Mouse (Mus musculus) heart, embryonic 10.5 days (tissue): ENCODE data around the gene Serinc2. TPM values are rescaled to one million over a fixed set of nuclear protein-coding genes. Genes with fewer than 3 reads are reported as not detected.
A peak's percentile ranks its signal among the peaks of the same experiment; 100 is the strongest.

Experiments
- DNase-seq: peaks from one replicate; pipeline ENCODE4 v3.0.0-alpha.2; 2017; ENCODE audit warnings: low spot score
- H3K27ac ChIP-seq: fragments of 300-500 bp; sonication (generic); 2 replicates; pipeline ENCODE4 v1.5.1; 2016; ENCODE audit warnings: mild to moderate bottlenecking
- H3K27me3 ChIP-seq: fragments of 300-500 bp; sonication (generic); 2 replicates; pipeline ENCODE4 v1.6.1; 2016; ENCODE audit warnings: mild to moderate bottlenecking; ENCODE audit not compliant: poor library complexity, insufficient read depth, severe bottlenecking
- H3K36me3 ChIP-seq: fragments of 300-500 bp; sonication (generic); 2 replicates; pipeline ENCODE4 v1.6.1; 2016; ENCODE audit warnings: mild to moderate bottlenecking, moderate library complexity
- H3K4me1 ChIP-seq: fragments of 300-500 bp; sonication (generic); 2 replicates; pipeline ENCODE4 v1.6.1; 2016; ENCODE audit warnings: mild to moderate bottlenecking
- H3K4me3 ChIP-seq: fragments of 300-500 bp; sonication (generic); 2 replicates; pipeline ENCODE4 v1.5.1; 2016; ENCODE audit warnings: mild to moderate bottlenecking, moderate library complexity
- H3K9me3 ChIP-seq: fragments of 300-500 bp; sonication (generic); 2 replicates; pipeline ENCODE4 v1.6.1; 2016; ENCODE audit warnings: mild to moderate bottlenecking, moderate library complexity
- WGBS: fragments of 180-500 bp; shearing (Covaris S2); methylation state at CpG from one replicate; pipeline ENCODE4 v1.1.7; 2016; 5-methylcytosine and 5-hydroxymethylcytosine counted together
- polyA plus RNA-seq: library from polyadenylated mRNA; unstranded; fragments of >200 nt; fragmentation: Nextera tagmentation; extraction: Ambion mirVana; gene quantifications from 2 replicates; pipeline ENCODE4 v1.2.1, GENCODE M21; 2016

Serinc2 gene
- polyA plus RNA-seq: 5.4 and 12.1 TPM in 2 replicates

DNA sequence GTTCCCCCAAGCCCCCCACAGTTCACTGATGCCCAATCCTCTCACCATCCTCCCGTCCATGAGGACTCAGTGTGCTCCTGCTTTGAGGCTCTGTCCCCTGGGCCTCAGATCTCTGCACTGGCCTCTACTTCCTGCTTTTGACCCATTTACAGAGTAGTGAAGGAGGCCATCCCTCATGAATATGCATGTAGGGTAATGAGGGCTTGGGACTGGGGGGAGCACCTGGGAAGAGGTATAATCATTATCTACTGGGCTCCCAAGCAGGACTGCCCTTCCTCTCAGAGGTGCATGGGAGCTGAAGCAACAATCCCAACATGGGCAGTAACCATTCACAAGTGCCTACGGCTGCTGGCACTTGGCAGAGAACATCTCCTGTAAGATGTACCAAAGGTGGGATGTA, at the start of gene Serinc2:
Gene Serinc2 (minus strand): TSS at position 101 of the 400 bp plus-strand sequence.
- peaks cover 87% of the 10 kb centered on the region for H3K27me3 ChIP-seq
- H3K27ac ChIP-seq: no peak within 1 kb of the TSS
- H3K36me3 ChIP-seq: no peaks in the 10 kb centered on the region
- H3K9me3 ChIP-seq: no peaks in the 10 kb centered on the region
- H3K4me1 ChIP-seq: peaks cover 14% of the 10 kb centered on the region
- no peak within 1 kb of the TSS for H3K4me3 ChIP-seq
- no peak for DNase-seq
- 64% methylated on average over 2 of the region's 2 CpGs for WGBS

- Histone ChIP-seq H3K36me3 (peaks cover 67% of the 10 kb centered on the region), H3K27ac (no peak overlapping the region), H3K4me1 (peaks cover 12% of the 10 kb centered on the region; the same call in 1 of the 2 replicates), H3K4me3 (no peak overlapping the region), H3K27me3 (no peaks in the 10 kb centered on the region), H3K9me3 (no peaks in the 10 kb centered on the region)
- 90% methylated on average over 9 of the region's 9 CpGs for WGBS
- DNase-seq: no peak
These were observed 48.4 kb upstream of the Serinc2 start for GRCm38 (mm10) chr4:130327366-130327765.

- Histone ChIP-seq H3K4me1 (peaks cover 19% of the 10 kb centered on the region), H3K27me3 (no peaks in the 10 kb centered on the region), H3K4me3 (no peak overlapping the region), H3K27ac (no peak overlapping the region), H3K9me3 (no peaks in the 10 kb centered on the region), H3K36me3 (peaks cover 78% of the 10 kb centered on the region)
- 91% methylated on average over 2 of the region's 2 CpGs for WGBS
- no peak for DNase-seq
These were observed 46.4 kb upstream of the Serinc2 start for GRCm38 (mm10) chr4:130325446-130325845.

- Histone ChIP-seq H3K27ac (peak overlapping the region; percentile 4; the same call in 1 of the 2 replicates), H3K4me3 (no peak overlapping the region), H3K27me3 (no peaks in the 10 kb centered on the region), H3K4me1 (peaks cover 24% of the 10 kb centered on the region), H3K9me3 (no peaks in the 10 kb centered on the region), H3K36me3 (peaks cover 80% of the 10 kb centered on the region)
- DNase-seq: no peak
- WGBS: 62% methylated on average over 5 of the region's 5 CpGs
These were observed 44.6 kb upstream of the Serinc2 start for GRCm38 (mm10) chr4:130323607-130324006.

DNA sequence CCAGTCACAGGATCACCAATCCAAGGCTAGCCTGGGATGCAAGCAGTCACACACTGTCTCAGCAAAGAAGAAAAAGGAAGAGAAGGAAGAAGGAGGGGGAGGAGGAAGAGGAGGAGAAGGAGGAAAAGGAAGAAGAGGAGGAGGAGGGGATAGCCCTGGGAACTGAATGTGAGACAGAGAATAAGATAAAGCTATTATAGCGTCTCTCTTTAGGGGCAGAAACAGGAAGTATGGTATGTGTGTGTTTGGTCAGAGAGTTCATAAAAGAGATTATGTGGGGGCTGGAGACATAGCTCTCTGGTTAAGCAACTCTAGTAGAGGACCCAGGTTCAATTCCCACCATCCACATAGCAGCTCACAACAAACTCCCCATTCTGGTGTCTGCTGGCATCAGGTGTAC, 44.2 kb upstream of the Serinc2 start:
- DNase-seq: no peak
- Histone ChIP-seq H3K4me1 (peaks cover 28% of the 10 kb centered on the region), H3K27ac (peak overlapping the region; percentile 4; the same call in 1 of the 2 replicates), H3K9me3 (no peaks in the 10 kb centered on the region), H3K27me3 (no peaks in the 10 kb centered on the region), H3K36me3 (peaks cover 76% of the 10 kb centered on the region), H3K4me3 (no peak overlapping the region)
- WGBS: 41% methylated on average over 1 of the region's 1 CpGs

- Histone ChIP-seq H3K4me3 (no peak overlapping the region), H3K4me1 (peaks cover 33% of the 10 kb centered on the region), H3K27ac (no peak overlapping the region), H3K36me3 (peaks cover 70% of the 10 kb centered on the region), H3K27me3 (no peaks in the 10 kb centered on the region), H3K9me3 (no peaks in the 10 kb centered on the region)
- no peak for DNase-seq
- 85% methylated on average over 7 of the region's 7 CpGs for WGBS
These were observed 43.6 kb upstream of the Serinc2 start for GRCm38 (mm10) chr4:130322567-130322966.

DNA sequence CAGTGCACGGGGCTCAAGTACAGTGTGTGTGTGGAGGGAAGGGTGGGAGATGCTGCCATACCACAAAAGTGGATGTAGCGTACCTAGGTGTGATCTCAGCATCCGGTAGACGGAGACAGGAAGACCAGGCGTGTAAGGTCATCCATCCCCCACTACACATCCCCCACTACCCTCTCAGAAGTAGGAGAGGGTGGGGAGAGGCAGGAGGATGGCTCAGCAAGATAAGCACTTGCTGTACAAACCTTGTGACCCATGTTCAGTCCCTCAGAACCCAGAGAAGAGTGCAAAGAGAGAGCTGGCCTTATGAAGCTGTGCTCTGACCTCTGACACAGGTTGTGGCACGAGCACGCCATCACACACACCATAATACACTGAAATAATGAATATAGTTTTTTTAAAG, 42.6 kb upstream of the Serinc2 start:
- Histone ChIP-seq H3K9me3 (no peaks in the 10 kb centered on the region), H3K36me3 (peaks cover 66% of the 10 kb centered on the region), H3K4me1 (peaks cover 37% of the 10 kb centered on the region), H3K4me3 (no peak overlapping the region), H3K27ac (no peak overlapping the region), H3K27me3 (no peaks in the 10 kb centered on the region)
- 83% methylated on average over 7 of the region's 7 CpGs for whole genome bisulfite sequencing
- no peak for DNase-seq

GRCm38 (mm10) chr4:130319564-130319963, 40.6 kb upstream of the Serinc2 start:
- no peak for DNase-seq
- no peak overlapping the region for H3K4me3 ChIP-seq
- H3K9me3 ChIP-seq: no peaks in the 10 kb centered on the region
- H3K27ac ChIP-seq: no peak overlapping the region
- H3K36me3 ChIP-seq: peaks cover 67% of the 10 kb centered on the region
- H3K4me1 ChIP-seq: peaks cover 49% of the 10 kb centered on the region
- no peaks in the 10 kb centered on the region for H3K27me3 ChIP-seq
- WGBS: 81% methylated on average over 7 of the region's 7 CpGs

DNA sequence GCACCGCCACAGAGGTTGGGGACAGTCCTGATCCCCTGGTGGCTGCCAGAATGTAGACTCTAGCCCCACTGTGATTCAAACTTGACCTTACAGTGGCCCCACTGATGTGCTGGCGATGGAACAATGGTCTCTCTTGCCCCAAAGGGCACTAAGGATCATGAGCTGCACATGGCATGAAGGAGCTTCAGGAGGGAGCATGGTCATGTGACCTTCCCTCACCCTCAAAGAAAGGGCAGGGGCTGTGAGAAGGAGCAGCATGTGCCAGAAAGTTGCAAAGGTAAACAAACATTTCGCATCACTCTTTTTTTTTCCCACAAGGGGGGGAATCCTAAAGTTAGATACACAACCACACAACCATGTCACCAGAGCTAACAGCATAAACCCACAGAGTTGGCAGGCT, 39.1 kb upstream of the Serinc2 start:
- peaks cover 39% of the 10 kb centered on the region for H3K4me1 ChIP-seq
- no peak overlapping the region for H3K4me3 ChIP-seq
- H3K27ac ChIP-seq: peak overlapping the region; percentile 24; the same call in 1 of the 2 replicates
- no peaks in the 10 kb centered on the region for H3K9me3 ChIP-seq
- WGBS: 63% methylated on average over 3 of the region's 3 CpGs
- H3K36me3 ChIP-seq: peaks cover 70% of the 10 kb centered on the region
- no peak for DNase-seq
- H3K27me3 ChIP-seq: no peaks in the 10 kb centered on the region

- 67% methylated on average over 10 of the region's 10 CpGs for WGBS
- Histone ChIP-seq H3K9me3 (no peaks in the 10 kb centered on the region), H3K27me3 (no peaks in the 10 kb centered on the region), H3K27ac (peak overlapping the region; percentile 72; the same call in 1 of the 2 replicates), H3K4me3 (no peak overlapping the region), H3K36me3 (peaks cover 67% of the 10 kb centered on the region), H3K4me1 (peaks cover 42% of the 10 kb centered on the region)
- no peak for DNase-seq
These were observed 37.7 kb upstream of the Serinc2 start for GRCm38 (mm10) chr4:130316691-130317090.

DNA sequence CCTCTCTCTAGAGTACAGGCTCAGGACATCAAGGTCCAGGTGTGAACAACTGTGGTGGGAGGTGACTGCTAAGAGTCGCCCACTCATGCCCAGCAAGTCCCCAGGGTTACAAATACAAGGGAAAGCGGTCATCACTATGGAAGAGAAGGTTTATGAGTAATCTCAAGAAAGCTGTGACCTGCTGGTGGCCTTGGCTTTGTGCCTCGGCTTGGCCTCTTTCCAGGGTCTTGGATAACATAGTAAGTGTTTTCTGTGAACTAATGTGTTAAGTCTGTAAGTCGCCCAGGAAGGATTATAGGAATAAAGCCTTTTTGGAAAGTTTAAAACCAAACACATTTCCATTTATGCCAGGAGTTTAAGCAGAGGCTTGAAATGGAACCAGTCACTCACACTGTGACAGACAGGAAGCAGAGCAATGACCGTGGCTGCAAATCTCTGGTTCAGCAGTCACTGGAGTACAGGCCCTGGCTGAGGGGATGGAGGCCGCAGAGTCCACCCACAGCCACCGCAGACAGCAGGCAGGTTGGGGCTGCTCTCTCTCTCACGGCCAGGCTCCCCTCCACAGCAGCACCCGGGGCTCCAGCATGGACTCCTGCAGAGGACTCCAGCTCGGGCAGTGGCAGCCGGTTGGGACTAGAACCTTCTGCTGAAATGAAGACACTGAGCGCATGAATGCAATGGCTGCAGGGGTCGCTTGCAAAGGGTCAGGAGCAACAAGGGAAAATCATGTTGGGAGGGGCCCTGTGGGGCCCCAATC, 36.9 kb upstream of the Serinc2 start:
- Histone ChIP-seq H3K27me3 (no peaks in the 10 kb centered on the region), H3K4me1 (peaks cover 39% of the 10 kb centered on the region), H3K27ac (peak overlapping the region; percentile 72), H3K9me3 (no peaks in the 10 kb centered on the region), H3K4me3 (no peak overlapping the region), H3K36me3 (peaks cover 62% of the 10 kb centered on the region)
- no peak for DNase-seq
- 75% methylated on average over 13 of the region's 13 CpGs for WGBS

DNA sequence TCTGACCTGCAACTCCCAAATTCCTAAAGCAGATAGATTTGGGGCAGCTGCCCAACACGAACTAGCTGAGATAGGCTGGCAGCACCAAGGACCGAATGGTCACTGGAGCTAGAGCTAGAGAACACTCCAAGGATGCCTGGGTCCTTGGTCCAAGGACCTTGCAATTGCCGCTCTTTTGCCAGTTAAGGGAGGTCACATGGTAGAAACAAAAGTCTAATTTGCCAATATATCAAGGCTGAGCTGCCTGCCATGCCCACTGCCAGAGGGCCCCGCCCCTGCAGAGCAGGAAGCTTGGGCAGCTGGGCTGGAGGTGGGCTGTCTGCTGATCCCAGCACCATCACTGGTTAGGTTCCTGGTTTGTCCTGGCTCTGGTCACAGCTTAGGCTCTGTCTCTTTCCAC, 34.5 kb upstream of the Serinc2 start:
- Histone ChIP-seq H3K4me1 (peaks cover 54% of the 10 kb centered on the region), H3K27ac (no peak overlapping the region), H3K36me3 (peaks cover 44% of the 10 kb centered on the region), H3K27me3 (peaks cover 22% of the 10 kb centered on the region), H3K4me3 (no peak overlapping the region), H3K9me3 (no peaks in the 10 kb centered on the region)
- WGBS: 85% methylated on average over 4 of the region's 4 CpGs
- no peak for DNase-seq

DNA sequence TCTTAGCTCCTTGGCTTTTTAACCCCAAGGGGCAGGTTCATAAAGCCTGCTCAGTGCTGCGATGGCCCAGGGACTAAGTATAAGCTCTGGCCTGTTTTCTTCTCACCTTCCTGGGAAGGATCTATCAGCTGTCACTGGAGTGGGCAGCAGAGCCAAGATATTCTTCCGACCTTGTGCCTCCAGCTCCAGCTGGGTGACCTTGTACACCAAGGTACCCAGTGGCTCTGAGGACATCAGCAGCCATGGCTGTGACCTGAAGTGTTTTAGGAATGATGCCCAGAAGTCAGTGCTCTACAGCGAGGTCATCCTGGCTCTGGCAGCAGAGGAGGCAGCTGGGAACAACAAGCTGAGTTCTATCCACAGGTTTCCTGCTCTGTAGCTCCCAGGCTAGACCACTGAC, 33.5 kb upstream of the Serinc2 start:
- H3K4me3 ChIP-seq: no peak overlapping the region
- peaks cover 44% of the 10 kb centered on the region for H3K36me3 ChIP-seq
- no peak for DNase-seq
- H3K27me3 ChIP-seq: peaks cover 30% of the 10 kb centered on the region
- no peak overlapping the region for H3K27ac ChIP-seq
- no peaks in the 10 kb centered on the region for H3K9me3 ChIP-seq
- WGBS: 68% methylated on average over 3 of the region's 3 CpGs
- H3K4me1 ChIP-seq: peaks cover 55% of the 10 kb centered on the region
